Mouse (Mus musculus): ENCODE measurements at regions not wholly inside any gene's neighbourhood (a gene's known extent, or its start where the extent isn't known, plus 50 kb on each side); places are given as distances from the start of the nearest gene placed in this dataset.

GRCm38 (mm10) chr13:110897621-110898020 lies 357.2 kb upstream of the Actbl2 start:
- DNase-seq (ENCODE audit: low spot score): no peak

- DNase-seq (ENCODE audit: low spot score): peak; percentile 71
Measured at GRCm38 (mm10) chr13:110902994-110903644, 351.7 kb upstream of the Actbl2 start.

- no peak for DNase-seq (ENCODE audit: low spot score)
Measured at GRCm38 (mm10) chr13:110907319-110907955, 347.4 kb upstream of the Actbl2 start.

GRCm38 (mm10) chr13:110911866-110912265 lies 342.9 kb upstream of the Actbl2 start:
- DNase-seq (ENCODE audit: low spot score): no peak

- DNase-seq (ENCODE audit: low spot score): no peak
Measured at GRCm38 (mm10) chr13:110913177-110913576, 341.6 kb upstream of the Actbl2 start.

GRCm38 (mm10) chr13:110913687-110914086 lies 341.1 kb upstream of the Actbl2 start:
- peak; percentile 78 for DNase-seq (ENCODE audit: low spot score)

GRCm38 (mm10) chr13:110915161-110915560 lies 339.7 kb upstream of the Actbl2 start:
- DNase-seq (ENCODE audit: low spot score): no peak

- no peak for DNase-seq (ENCODE audit: low spot score)
Measured at GRCm38 (mm10) chr13:110923936-110924335, 330.9 kb upstream of the Actbl2 start.

- DNase-seq (ENCODE audit: low spot score): no peak
Measured at GRCm38 (mm10) chr13:110924897-110925296, 329.9 kb upstream of the Actbl2 start.

- no peak for DNase-seq (ENCODE audit: low spot score)
Measured at GRCm38 (mm10) chr13:110928143-110928542, 326.7 kb upstream of the Actbl2 start.

GRCm38 (mm10) chr13:110928894-110929293 lies 325.9 kb upstream of the Actbl2 start:
- no peak for DNase-seq (ENCODE audit: low spot score)

GRCm38 (mm10) chr13:110929579-110929978 lies 325.2 kb upstream of the Actbl2 start:
- no peak for DNase-seq (ENCODE audit: low spot score)

GRCm38 (mm10) chr13:110941587-110941986 lies 313.2 kb upstream of the Actbl2 start:
- no peak for DNase-seq (ENCODE audit: low spot score)

GRCm38 (mm10) chr13:110942986-110943644 lies 311.7 kb upstream of the Actbl2 start:
- DNase-seq (ENCODE audit: low spot score): peak; percentile 13

- DNase-seq (ENCODE audit: low spot score): no peak
Measured at GRCm38 (mm10) chr13:110944061-110944460, 310.8 kb upstream of the Actbl2 start.

- DNase-seq (ENCODE audit: low spot score): no peak
Measured at GRCm38 (mm10) chr13:110944683-110945082, 310.1 kb upstream of the Actbl2 start.

- no peak for DNase-seq (ENCODE audit: low spot score)
Measured at GRCm38 (mm10) chr13:110960212-110960611, 294.6 kb upstream of the Actbl2 start.

- DNase-seq (ENCODE audit: low spot score): no peak
Measured at GRCm38 (mm10) chr13:110967109-110967508, 287.7 kb upstream of the Actbl2 start.

GRCm38 (mm10) chr13:110967626-110968506 lies 286.9 kb upstream of the Actbl2 start:
- peak; percentile 88 for DNase-seq (ENCODE audit: low spot score)

GRCm38 (mm10) chr13:110968507-110968905 lies 286.3 kb upstream of the Actbl2 start:
- DNase-seq (ENCODE audit: low spot score): no peak

- no peak for DNase-seq (ENCODE audit: low spot score)
Measured at GRCm38 (mm10) chr13:110977379-110977778, 277.4 kb upstream of the Actbl2 start.

GRCm38 (mm10) chr13:110978022-110978421 lies 276.8 kb upstream of the Actbl2 start:
- no peak for DNase-seq (ENCODE audit: low spot score)

Data from layer of hippocampus, adult 11-12 months (tissue).